Mouse (Mus musculus) hindbrain, embryonic 15.5 days (tissue): ENCODE results near the gene Gm20388. TPM values are rescaled to one million over a fixed set of nuclear protein-coding genes. Genes with fewer than 3 reads are reported as not detected.

Experiments
- ATAC-seq: fragments of 200-750 bp; cut with Nextera tagmentation; 2 replicates; pipeline ENCODE4 v1.8.0; 2017; ENCODE audit warnings: low read depth, moderate number of reproducible peaks, moderate TSS enrichment; ENCODE audit not compliant: low FRiP score
- H3K27ac ChIP-seq: fragments of 300-500 bp; sonication (generic); replicated peaks from 2 replicates; pipeline ENCODE4 v1.5.1; 2015; ENCODE audit warnings: mild to moderate bottlenecking, inconsistent platforms
- H3K27me3 ChIP-seq: fragments of 300-500 bp; sonication (generic); 2 replicates; pipeline ENCODE4 v1.6.1; 2015; ENCODE audit warnings: control low read depth, inconsistent platforms
- H3K36me3 ChIP-seq: fragments of 300-500 bp; sonication (generic); 2 replicates; pipeline ENCODE4 v1.6.1; 2015; ENCODE audit warnings: control low read depth, inconsistent platforms
- H3K4me1 ChIP-seq: fragments of 300-500 bp; sonication (generic); replicated peaks from 2 replicates; pipeline ENCODE4 v1.6.1; 2015; ENCODE audit warnings: control low read depth, inconsistent platforms
- H3K4me2 ChIP-seq: fragments of 300-500 bp; sonication (generic); 2 replicates; pipeline ENCODE4 v1.6.1; 2015; ENCODE audit warnings: moderate library complexity, mild to moderate bottlenecking, inconsistent platforms
- H3K4me3 ChIP-seq: fragments of 300-500 bp; sonication (generic); 2 replicates; pipeline ENCODE4 v1.5.1; 2015; ENCODE audit warnings: mild to moderate bottlenecking, inconsistent platforms
- H3K9ac ChIP-seq: fragments of 300-500 bp; sonication (generic); 2 replicates; pipeline ENCODE4 v1.6.1; 2015; ENCODE audit warnings: inconsistent platforms
- H3K9me3 ChIP-seq: fragments of 300-500 bp; sonication (generic); 2 replicates; pipeline ENCODE4 v1.6.1; 2016; ENCODE audit warnings: control low read depth, inconsistent platforms
- WGBS: fragments of 180-500 bp; shearing (Covaris S2); methylation state at CpG from one replicate; pipeline ENCODE4 v1.1.7; 2015; 5-methylcytosine and 5-hydroxymethylcytosine counted together
- polyA plus RNA-seq: library from polyadenylated mRNA; unstranded; fragments of >200 nt; fragmentation: Nextera tagmentation; extraction: Ambion mirVana; gene quantifications from 2 replicates; pipeline ENCODE4 v1.2.1, GENCODE M21; 2015

The Gm20388 gene
- polyA plus RNA-seq, 1 experiment from 2014 or later: 5.4 TPM

GRCm38 (mm10) chr8:121374284-121374683 is 1463.6 kb downstream of the Gm20388 start:
- no peak for ATAC-seq

GRCm38 (mm10) chr8:121374777-121375176 is 1464.1 kb downstream of the Gm20388 start:
- no peak overlapping the region for H3K4me2 ChIP-seq
- 0 out of 2 replicates have a peak, but pooled peaks cover 8% of the 10 kb centered on the region for H3K4me1 ChIP-seq
- no peak overlapping the region for H3K4me3 ChIP-seq
- ATAC-seq: 0 out of 2 replicates have a peak, but pooled peaks have one; percentile 52
- no peaks in the 10 kb centered on the region for H3K9me3 ChIP-seq
- H3K27me3 ChIP-seq: no peaks in the 10 kb centered on the region
- H3K27ac ChIP-seq: no peak overlapping the region
- H3K9ac ChIP-seq: no peak overlapping the region
- H3K36me3 ChIP-seq: no peaks in the 10 kb centered on the region
- 6% methylated on average over 8 of the region's 8 CpGs for WGBS

More at GRCm38 (mm10) chr8:121374284-121374683, 1463.6 kb downstream of the Gm20388 start:
- Histone ChIP-seq H3K4me2 (no peak overlapping the region), H3K36me3 (no peaks in the 10 kb centered on the region), H3K9ac (no peak overlapping the region), H3K27ac (no peak overlapping the region), H3K4me1 (0 out of 2 replicates have a peak, but pooled peaks cover 8% of the 10 kb centered on the region), H3K9me3 (no peaks in the 10 kb centered on the region), H3K27me3 (no peaks in the 10 kb centered on the region), H3K4me3 (no peak overlapping the region)
- WGBS: 31% methylated on average over 9 of the region's 9 CpGs

GRCm38 (mm10) chr8:121376116-121376950 is 1465.7 kb downstream of the Gm20388 start:
- H3K27ac ChIP-seq: no peak overlapping the region
- H3K9me3 ChIP-seq: no peaks in the 10 kb centered on the region
- WGBS: 70% methylated on average over 10 of the region's 10 CpGs
- ATAC-seq: no peak
- H3K4me1 ChIP-seq: 0 out of 2 replicates have a peak, but pooled peaks cover 8% of the 10 kb centered on the region
- H3K27me3 ChIP-seq: no peaks in the 10 kb centered on the region
- H3K9ac ChIP-seq: no peak overlapping the region
- H3K4me3 ChIP-seq: no peak overlapping the region
- no peaks in the 10 kb centered on the region for H3K36me3 ChIP-seq
- no peak overlapping the region for H3K4me2 ChIP-seq

GRCm38 (mm10) chr8:121377680-121378079 is 1467.0 kb downstream of the Gm20388 start:
- Histone ChIP-seq H3K4me3 (no peak overlapping the region), H3K27ac (no peak overlapping the region), H3K4me1 (peaks cover 8% of the 10 kb centered on the region), H3K36me3 (no peaks in the 10 kb centered on the region), H3K9me3 (no peaks in the 10 kb centered on the region), H3K27me3 (no peaks in the 10 kb centered on the region), H3K4me2 (no peak overlapping the region), H3K9ac (no peak overlapping the region)
- 16% methylated on average over 10 of the region's 10 CpGs for WGBS
- ATAC-seq: no peak

GRCm38 (mm10) chr8:121379387-121379786 is 1468.7 kb downstream of the Gm20388 start:
- peaks cover 12% of the 10 kb centered on the region for H3K4me1 ChIP-seq
- H3K27me3 ChIP-seq: no peaks in the 10 kb centered on the region
- H3K27ac ChIP-seq: no peak overlapping the region
- 94% methylated on average over 1 of the region's 1 CpGs for WGBS
- H3K9ac ChIP-seq: no peak overlapping the region
- no peak overlapping the region for H3K4me3 ChIP-seq
- ATAC-seq: no peak
- H3K9me3 ChIP-seq: no peaks in the 10 kb centered on the region
- no peak overlapping the region for H3K4me2 ChIP-seq
- H3K36me3 ChIP-seq: no peaks in the 10 kb centered on the region

- Histone ChIP-seq H3K27me3 (peaks cover 3% of the 10 kb centered on the region; the same call in 1 of the 2 replicates), H3K27ac (peak overlapping the region; percentile 61; the same call in 1 of the 2 replicates), H3K9me3 (no peaks in the 10 kb centered on the region), H3K4me3 (peak overlapping the region; percentile 38), H3K4me2 (peak overlapping the region; percentile 71), H3K36me3 (no peaks in the 10 kb centered on the region), H3K4me1 (peaks cover 5% of the 10 kb centered on the region), H3K9ac (peak overlapping the region; percentile 43)
- ATAC-seq: peak; percentile 80
- 3% methylated on average over 21 of the region's 21 CpGs for WGBS
These were observed 1472.1 kb downstream of the Gm20388 start for GRCm38 (mm10) chr8:121382583-121383241.

- no peaks in the 10 kb centered on the region for H3K9me3 ChIP-seq
- peaks cover 17% of the 10 kb centered on the region for H3K27me3 ChIP-seq
- H3K4me1 ChIP-seq: peaks cover 5% of the 10 kb centered on the region
- no peak overlapping the region for H3K4me2 ChIP-seq
- H3K36me3 ChIP-seq: no peaks in the 10 kb centered on the region
- H3K4me3 ChIP-seq: no peak overlapping the region
- H3K27ac ChIP-seq: no peak overlapping the region
- no peak for ATAC-seq
- H3K9ac ChIP-seq: no peak overlapping the region
- 69% methylated on average over 7 of the region's 7 CpGs for WGBS
These were observed 1474.9 kb downstream of the Gm20388 start for GRCm38 (mm10) chr8:121385540-121385939.

GRCm38 (mm10) chr8:121390608-121391007 is 1480.0 kb downstream of the Gm20388 start:
- H3K4me2 ChIP-seq: no peak overlapping the region
- H3K9me3 ChIP-seq: no peaks in the 10 kb centered on the region
- 19% methylated on average over 11 of the region's 11 CpGs for WGBS
- no peak overlapping the region for H3K27ac ChIP-seq
- H3K27me3 ChIP-seq: peaks cover 52% of the 10 kb centered on the region
- H3K36me3 ChIP-seq: no peaks in the 10 kb centered on the region
- H3K4me1 ChIP-seq: peaks cover 10% of the 10 kb centered on the region; the same call in 1 of the 2 replicates
- ATAC-seq: 0 out of 2 replicates have a peak, but pooled peaks have one; percentile 68
- H3K4me3 ChIP-seq: no peak overlapping the region
- H3K9ac ChIP-seq: no peak overlapping the region

- Histone ChIP-seq H3K27ac (no peak overlapping the region), H3K4me3 (no peak overlapping the region), H3K9ac (no peak overlapping the region), H3K4me1 (peaks cover 13% of the 10 kb centered on the region; the same call in 1 of the 2 replicates), H3K27me3 (peaks cover 56% of the 10 kb centered on the region), H3K9me3 (no peaks in the 10 kb centered on the region), H3K36me3 (no peaks in the 10 kb centered on the region), H3K4me2 (no peak overlapping the region)
- 12% methylated on average over 9 of the region's 9 CpGs for WGBS
- no peak for ATAC-seq
These were observed 1480.6 kb downstream of the Gm20388 start for GRCm38 (mm10) chr8:121391254-121391653.

GRCm38 (mm10) chr8:121391771-121392170 is 1481.1 kb downstream of the Gm20388 start:
- Histone ChIP-seq H3K4me3 (no peak overlapping the region), H3K36me3 (no peaks in the 10 kb centered on the region), H3K4me1 (peaks cover 15% of the 10 kb centered on the region; the same call in 1 of the 2 replicates), H3K4me2 (no peak overlapping the region), H3K27ac (no peak overlapping the region), H3K27me3 (peaks cover 62% of the 10 kb centered on the region), H3K9me3 (no peaks in the 10 kb centered on the region), H3K9ac (no peak overlapping the region)
- ATAC-seq: no peak
- 9% methylated on average over 12 of the region's 12 CpGs for WGBS

- Histone ChIP-seq H3K36me3 (no peaks in the 10 kb centered on the region), H3K4me3 (no peak overlapping the region), H3K27ac (no peak overlapping the region), H3K9me3 (no peaks in the 10 kb centered on the region), H3K27me3 (peaks cover 63% of the 10 kb centered on the region), H3K4me2 (no peak overlapping the region), H3K4me1 (peaks cover 15% of the 10 kb centered on the region; the same call in 1 of the 2 replicates), H3K9ac (no peak overlapping the region)
- no peak for ATAC-seq
- WGBS: 37% methylated on average over 10 of the region's 10 CpGs
These were observed 1481.8 kb downstream of the Gm20388 start for GRCm38 (mm10) chr8:121392482-121392881.

- Histone ChIP-seq H3K27ac (no peak overlapping the region), H3K4me3 (no peak overlapping the region), H3K9me3 (no peaks in the 10 kb centered on the region), H3K9ac (no peak overlapping the region), H3K27me3 (peaks cover 64% of the 10 kb centered on the region), H3K4me1 (peaks cover 15% of the 10 kb centered on the region; the same call in 1 of the 2 replicates), H3K36me3 (no peaks in the 10 kb centered on the region), H3K4me2 (no peak overlapping the region)
- ATAC-seq: no peak
- 18% methylated on average over 9 of the region's 9 CpGs for WGBS
These were observed 1482.5 kb downstream of the Gm20388 start for GRCm38 (mm10) chr8:121393111-121393510.
